Mouse (Mus musculus): ENCODE results near the gene Prkch. TPM values are rescaled to one million over a fixed set of nuclear protein-coding genes. Genes with fewer than 3 reads are reported as not detected.

Prkch gene
- total and polyA plus RNA-seq, 3 experiments: 0.33 TPM; not detected in 2

DNA sequence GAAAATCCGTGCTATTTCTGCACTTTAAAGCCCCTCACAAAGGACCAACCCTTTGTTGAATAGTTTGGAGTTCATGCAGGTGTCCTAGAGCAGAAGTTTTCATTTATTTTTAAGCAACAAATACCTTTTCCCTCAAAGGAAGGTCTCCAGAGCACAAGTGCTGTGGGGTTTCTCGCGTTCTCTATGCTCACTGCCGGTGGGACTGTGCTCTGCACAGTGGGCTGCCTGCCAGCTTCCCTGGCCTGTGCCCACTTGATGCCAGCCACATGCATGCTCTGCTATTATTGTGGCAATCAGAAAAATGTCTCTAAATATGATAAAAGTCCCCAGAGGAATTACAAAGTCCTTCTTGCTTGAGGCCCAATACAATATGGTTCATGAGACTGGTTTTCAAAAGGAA, 87.4 kb downstream of the Prkch start:
- H3K27me3 ChIP-seq (ENCODE audit: insufficient read depth, low read length): no peaks in the 10 kb centered on the region; the same call in 1 of the 2 replicates
- DNase-seq (ENCODE audit: low spot score): no peak
- H3K4me1 ChIP-seq (ENCODE audit: insufficient read depth, low read depth, low read length): no peaks in the 10 kb centered on the region
- no peak overlapping the region for H3K4me3 ChIP-seq (ENCODE audit: low read depth, low read length)
- no peaks in the 10 kb centered on the region for H3K36me3 ChIP-seq (replicated peaks)
- ATAC-seq (ENCODE audit: extremely low read depth, insufficient number of reproducible peaks, low FRiP score, poor library complexity, severe bottlenecking): no peak
- H3K9me3 ChIP-seq (replicated peaks): peaks cover 3% of the 10 kb centered on the region
- no peak for TF ChIP-seq TAL1 (conservative IDR thresholded peaks at IDR 0.05; ENCODE audit: low read depth, low read length)
- no peak for TF ChIP-seq GATA2 (IDR thresholded peaks at IDR 0.05; ENCODE audit: borderline replicate concordance, low read depth, low read length)
- no peak for TF ChIP-seq POLR2AphosphoS5 (IDR thresholded peaks at IDR 0.05; ENCODE audit: insufficient replicate concordance, low read depth, low read length)
- TF ChIP-seq GATA1 (IDR thresholded peaks at IDR 0.05; ENCODE audit: borderline replicate concordance, low read length): no peak
- no peak for TF ChIP-seq CTCF (IDR thresholded peaks at IDR 0.05; ENCODE audit: low read depth, low read length)

DNA sequence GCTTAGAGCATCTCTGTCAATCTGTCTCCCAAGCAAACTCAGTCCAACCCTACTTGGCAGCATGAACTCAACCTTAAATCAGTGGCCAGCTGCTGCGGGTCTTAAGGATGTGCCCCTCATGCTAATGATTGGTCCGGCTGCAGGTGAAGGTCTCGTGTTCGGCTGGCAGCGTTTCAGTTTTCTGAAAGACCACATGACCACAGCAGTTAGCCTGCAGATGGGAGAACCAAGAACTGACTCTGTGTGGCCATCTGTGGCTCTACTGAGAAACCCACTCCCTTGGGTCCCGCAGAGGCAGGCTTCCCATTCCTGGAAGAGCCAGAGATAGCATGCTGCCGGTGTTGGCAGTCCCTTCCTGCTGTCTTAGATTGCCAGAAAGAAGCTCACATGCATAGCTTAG, 89.2 kb downstream of the Prkch start:
- H3K36me3 ChIP-seq (replicated peaks): no peaks in the 10 kb centered on the region
- H3K27me3 ChIP-seq (ENCODE audit: insufficient read depth, low read length): no peaks in the 10 kb centered on the region; the same call in 1 of the 2 replicates
- ATAC-seq (ENCODE audit: extremely low read depth, insufficient number of reproducible peaks, low FRiP score, poor library complexity, severe bottlenecking) (no peak), DNase-seq (ENCODE audit: low spot score) (no peak)
- H3K4me3 ChIP-seq (ENCODE audit: low read depth, low read length): no peak overlapping the region
- peaks cover 5% of the 10 kb centered on the region for H3K9me3 ChIP-seq (replicated peaks)
- TF ChIP-seq CTCF (IDR thresholded peaks at IDR 0.05; ENCODE audit: low read depth, low read length) (no peak), TAL1 (conservative IDR thresholded peaks at IDR 0.05; ENCODE audit: low read depth, low read length) (no peak), GATA1 (IDR thresholded peaks at IDR 0.05; ENCODE audit: borderline replicate concordance, low read length) (no peak), GATA2 (IDR thresholded peaks at IDR 0.05; ENCODE audit: borderline replicate concordance, low read depth, low read length) (no peak), POLR2AphosphoS5 (IDR thresholded peaks at IDR 0.05; ENCODE audit: insufficient replicate concordance, low read depth, low read length) (no peak)
- no peaks in the 10 kb centered on the region for H3K4me1 ChIP-seq (ENCODE audit: insufficient read depth, low read depth, low read length)

GRCm38 (mm10) chr12:73675212-73675611, 90.6 kb downstream of the Prkch start:
- no peak for DNase-seq (ENCODE audit: low spot score)
- no peak for ATAC-seq (ENCODE audit: extremely low read depth, insufficient number of reproducible peaks, low FRiP score, poor library complexity, severe bottlenecking)
- H3K9me3 ChIP-seq (replicated peaks): peaks cover 5% of the 10 kb centered on the region
- no peaks in the 10 kb centered on the region for H3K36me3 ChIP-seq (replicated peaks)
- H3K4me1 ChIP-seq (ENCODE audit: insufficient read depth, low read depth, low read length): no peaks in the 10 kb centered on the region
- no peak for TF ChIP-seq POLR2AphosphoS5 (IDR thresholded peaks at IDR 0.05; ENCODE audit: insufficient replicate concordance, low read depth, low read length)
- TF ChIP-seq GATA1 (IDR thresholded peaks at IDR 0.05; ENCODE audit: borderline replicate concordance, low read length): no peak
- TF ChIP-seq CTCF (IDR thresholded peaks at IDR 0.05; ENCODE audit: low read depth, low read length): no peak
- no peak for TF ChIP-seq TAL1 (conservative IDR thresholded peaks at IDR 0.05; ENCODE audit: low read depth, low read length)
- TF ChIP-seq GATA2 (IDR thresholded peaks at IDR 0.05; ENCODE audit: borderline replicate concordance, low read depth, low read length): no peak
- no peaks in the 10 kb centered on the region; the same call in 1 of the 2 replicates for H3K27me3 ChIP-seq (ENCODE audit: insufficient read depth, low read length)
- H3K4me3 ChIP-seq (ENCODE audit: low read depth, low read length): no peak overlapping the region

- Histone ChIP-seq H3K4me3 (ENCODE audit: low read depth, low read length) (no peak overlapping the region), H3K4me1 (ENCODE audit: insufficient read depth, low read depth, low read length) (no peaks in the 10 kb centered on the region), H3K36me3 (replicated peaks) (no peaks in the 10 kb centered on the region), H3K27me3 (ENCODE audit: insufficient read depth, low read length) (no peaks in the 10 kb centered on the region), H3K9me3 (replicated peaks) (peaks cover 5% of the 10 kb centered on the region)
- TF ChIP-seq GATA2 (IDR thresholded peaks at IDR 0.05; ENCODE audit: borderline replicate concordance, low read depth, low read length) (no peak), TAL1 (conservative IDR thresholded peaks at IDR 0.05; ENCODE audit: low read depth, low read length) (no peak), POLR2AphosphoS5 (IDR thresholded peaks at IDR 0.05; ENCODE audit: insufficient replicate concordance, low read depth, low read length) (no peak), CTCF (IDR thresholded peaks at IDR 0.05; ENCODE audit: low read depth, low read length) (no peak), GATA1 (IDR thresholded peaks at IDR 0.05; ENCODE audit: borderline replicate concordance, low read length) (no peak)
- no peak for ATAC-seq (ENCODE audit: extremely low read depth, insufficient number of reproducible peaks, low FRiP score, poor library complexity, severe bottlenecking)
- DNase-seq (ENCODE audit: low spot score): no peak
Measured at GRCm38 (mm10) chr12:73679400-73679801, 94.8 kb downstream of the Prkch start.

DNA sequence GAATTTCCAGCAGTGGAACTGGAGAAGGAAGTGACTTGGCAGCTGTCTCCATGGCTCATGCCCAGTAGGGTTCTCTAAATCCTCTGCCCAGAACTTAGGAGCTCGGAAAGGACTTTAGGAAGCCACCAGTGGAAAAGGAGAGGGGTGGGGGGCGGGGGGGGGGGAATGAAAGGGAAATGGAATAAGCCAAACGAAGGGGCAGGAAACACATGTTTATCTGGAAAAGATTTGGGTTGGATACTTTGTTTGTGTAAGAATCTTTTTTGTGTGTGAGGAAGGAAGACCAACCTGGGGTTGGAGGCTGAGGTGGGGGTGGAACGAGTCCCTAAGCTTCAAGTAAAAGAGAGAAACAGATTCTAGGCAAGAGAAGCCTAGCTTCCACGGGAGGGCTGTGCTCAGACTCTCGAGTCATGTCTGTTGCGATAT, 98.3 kb downstream of the Prkch start:
- TF ChIP-seq CTCF (IDR thresholded peaks at IDR 0.05; ENCODE audit: low read depth, low read length): no peak
- no peak for TF ChIP-seq POLR2AphosphoS5 (IDR thresholded peaks at IDR 0.05; ENCODE audit: insufficient replicate concordance, low read depth, low read length)
- TF ChIP-seq GATA2 (IDR thresholded peaks at IDR 0.05; ENCODE audit: borderline replicate concordance, low read depth, low read length): no peak
- TF ChIP-seq GATA1 (IDR thresholded peaks at IDR 0.05; ENCODE audit: borderline replicate concordance, low read length): no peak
- Histone ChIP-seq H3K36me3 (replicated peaks) (no peaks in the 10 kb centered on the region), H3K9me3 (replicated peaks) (peaks cover 5% of the 10 kb centered on the region), H3K4me3 (ENCODE audit: low read depth, low read length) (no peak overlapping the region), H3K4me1 (ENCODE audit: insufficient read depth, low read depth, low read length) (no peaks in the 10 kb centered on the region), H3K27me3 (ENCODE audit: insufficient read depth, low read length) (no peaks in the 10 kb centered on the region)
- no peak for DNase-seq (ENCODE audit: low spot score)
- no peak for ATAC-seq (ENCODE audit: extremely low read depth, insufficient number of reproducible peaks, low FRiP score, poor library complexity, severe bottlenecking)

DNA sequence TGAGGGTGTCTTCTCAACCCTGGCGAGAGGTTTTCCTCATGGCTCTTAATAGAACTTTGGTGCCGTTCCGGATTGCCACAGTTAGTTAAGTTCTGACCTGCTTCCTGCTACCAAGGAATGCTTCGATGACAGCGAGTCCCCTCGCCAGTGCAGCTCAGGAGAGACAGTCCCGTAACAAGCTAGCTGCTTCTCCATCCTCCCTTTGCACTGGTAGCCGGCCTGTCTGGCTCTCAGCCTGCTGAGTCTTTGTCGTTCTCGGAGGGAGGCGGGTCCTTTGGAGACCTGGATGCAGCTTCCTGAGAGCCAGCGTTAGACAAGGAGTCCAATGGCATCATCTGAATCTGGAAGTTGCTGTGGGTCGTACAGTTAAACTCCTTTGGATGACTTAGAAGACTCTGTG, 101.3 kb downstream of the Prkch start:
- no peak for DNase-seq (ENCODE audit: low spot score)
- no peak for ATAC-seq (ENCODE audit: extremely low read depth, insufficient number of reproducible peaks, low FRiP score, poor library complexity, severe bottlenecking)
- H3K4me1 ChIP-seq (ENCODE audit: insufficient read depth, low read depth, low read length): no peaks in the 10 kb centered on the region
- no peak overlapping the region for H3K4me3 ChIP-seq (ENCODE audit: low read depth, low read length)
- H3K9me3 ChIP-seq (replicated peaks): peaks cover 5% of the 10 kb centered on the region
- no peaks in the 10 kb centered on the region for H3K27me3 ChIP-seq (ENCODE audit: insufficient read depth, low read length)
- H3K36me3 ChIP-seq (replicated peaks): no peaks in the 10 kb centered on the region
- TF ChIP-seq CTCF (IDR thresholded peaks at IDR 0.05; ENCODE audit: low read depth, low read length) (no peak), GATA2 (IDR thresholded peaks at IDR 0.05; ENCODE audit: borderline replicate concordance, low read depth, low read length) (no peak), TAL1 (conservative IDR thresholded peaks at IDR 0.05; ENCODE audit: low read depth, low read length) (no peak), POLR2AphosphoS5 (IDR thresholded peaks at IDR 0.05; ENCODE audit: insufficient replicate concordance, low read depth, low read length) (no peak), GATA1 (IDR thresholded peaks at IDR 0.05; ENCODE audit: borderline replicate concordance, low read length) (no peak)
